Mouse (Mus musculus) CH12.LX (cell line): Measurements from ENCODE around the gene Rbms2. TPM values are rescaled to one million over a fixed set of nuclear protein-coding genes. Genes with fewer than 3 reads are reported as not detected.
"Not testable (repeated sequence)": the region's sequence is repeated elsewhere in the genome, so short reads cannot be mapped to it uniquely, and the experiment has no call there.

Experiments
- DNase-seq: peaks from one replicate; pipeline ENCODE4 v3.0.0-alpha.2; 2013; ENCODE audit errors: extremely low read depth
- H3K27ac ChIP-seq: 2 replicates; pipeline ENCODE4 v1.5.1; 2012; ENCODE audit warnings: low read depth, mild to moderate bottlenecking, control low read depth, moderate library complexity; ENCODE audit not compliant: insufficient read depth
- H3K27me3 ChIP-seq: replicated peaks from 2 replicates; pipeline ENCODE3; 2012; ENCODE audit warnings: inconsistent platforms
- H3K36me3 ChIP-seq, 2 experiments: replicated peaks in 1 of 2; 2 replicates each; pipeline versions ENCODE3 to v1.6.1; 2012; ENCODE audit warnings: inconsistent platforms in 1 of 2, low read length in 1 of 2, mild to moderate bottlenecking in 1 of 2, mixed read lengths in 1 of 2, moderate library complexity in 1 of 2; ENCODE audit not compliant: control insufficient read depth in 1 of 2, insufficient read depth in 1 of 2
- H3K4me1 ChIP-seq, 2 experiments: 2 replicates each; pipeline ENCODE4 v1.6.1; 2012; ENCODE audit warnings: inconsistent platforms in 1 of 2, moderate library complexity in 1 of 2; ENCODE audit not compliant: insufficient read depth in 2 of 2, control insufficient read depth in 1 of 2
- H3K4me2 ChIP-seq: 2 replicates; pipeline ENCODE4 v1.6.1; 2012; ENCODE audit warnings: low read depth, mild to moderate bottlenecking, control low read depth; ENCODE audit not compliant: poor library complexity, insufficient read depth, severe bottlenecking
- H3K4me3 ChIP-seq, 3 experiments: fragments of 150-350 bp in 1 of 3; sonication (generic) in 1 of 3; replicated peaks in 1 of 3; 2 replicates each; pipeline versions ENCODE3 to v1.5.1; 2011 to 2012; ENCODE audit warnings: low read depth in 2 of 3, low read length in 2 of 3, mild to moderate bottlenecking in 2 of 3, moderate library complexity in 2 of 3, control low read depth in 1 of 3, improper control_type of control experiment in 1 of 3, inconsistent platforms in 1 of 3, mixed read lengths in 1 of 3; ENCODE audit not compliant: poor library complexity in 1 of 3
- H3K79me2 ChIP-seq: replicated peaks from 2 replicates; pipeline ENCODE4 v1.6.1; 2012; ENCODE audit warnings: mild to moderate bottlenecking, moderate library complexity; ENCODE audit not compliant: control insufficient read depth, poor library complexity, insufficient read depth, severe bottlenecking; ENCODE audit errors: extremely low read depth
- H3K9ac ChIP-seq: 2 replicates; pipeline ENCODE4 v1.6.1; 2012; ENCODE audit warnings: low read depth, mild to moderate bottlenecking, control low read depth, moderate library complexity; ENCODE audit not compliant: insufficient read depth
- H3K9me3 ChIP-seq: replicated peaks from 2 replicates; pipeline ENCODE3; 2012; ENCODE audit warnings: low read length, inconsistent platforms, mixed read lengths
- BHLHE40 ChIP-seq: IDR thresholded peaks from 2 replicates; pipeline ENCODE4 v1.6.1; 2011; ENCODE audit warnings: mild to moderate bottlenecking, low read depth, low read length, improper control_type of control experiment
- E2F4 ChIP-seq: IDR thresholded peaks from 2 replicates; pipeline ENCODE4 v1.6.1; 2011; ENCODE audit warnings: low read depth, low read length, improper control_type of control experiment; ENCODE audit not compliant: insufficient replicate concordance
- ELF1 ChIP-seq: IDR thresholded peaks from 2 replicates; pipeline ENCODE4 v1.6.1; 2014; ENCODE audit warnings: low read depth, mild to moderate bottlenecking, inconsistent platforms, low read length, improper control_type of control experiment
- EP300 ChIP-seq: IDR thresholded peaks from 2 replicates; pipeline ENCODE4 v1.6.1; 2011; ENCODE audit warnings: low read length, improper control_type of control experiment
- HCFC1 ChIP-seq: IDR thresholded peaks from 2 replicates; pipeline ENCODE4 v1.6.1; 2012; ENCODE audit warnings: low read depth, mild to moderate bottlenecking, inconsistent platforms, low read length, improper control_type of control experiment
- IRF4 ChIP-seq: IDR thresholded peaks from 2 replicates; pipeline ENCODE4 v1.6.1; 2014; ENCODE audit warnings: low read depth, mild to moderate bottlenecking, inconsistent platforms, low read length, improper control_type of control experiment
- JUN ChIP-seq: IDR thresholded peaks from 2 replicates; pipeline ENCODE4 v1.6.1; 2011; ENCODE audit warnings: low read depth, mild to moderate bottlenecking, low read length, improper control_type of control experiment, moderate library complexity; ENCODE audit not compliant: insufficient read depth
- KAT2A ChIP-seq: IDR thresholded peaks from 2 replicates; pipeline ENCODE4 v1.6.1; 2012; ENCODE audit warnings: low read length, improper control_type of control experiment, inconsistent platforms; ENCODE audit not compliant: insufficient replicate concordance
- MAX ChIP-seq: IDR thresholded peaks from 2 replicates; pipeline ENCODE4 v1.6.1; 2011; ENCODE audit warnings: low read length, improper control_type of control experiment
- MEF2A ChIP-seq: IDR thresholded peaks from 2 replicates; pipeline ENCODE4 v1.6.1; 2014; ENCODE audit warnings: low read depth, mild to moderate bottlenecking, inconsistent platforms, low read length, improper control_type of control experiment, borderline replicate concordance
- MXI1 ChIP-seq: IDR thresholded peaks from 2 replicates; pipeline ENCODE4 v1.6.1; 2011; ENCODE audit warnings: mild to moderate bottlenecking, low read depth, low read length, improper control_type of control experiment
- MYC ChIP-seq: IDR thresholded peaks from 2 replicates; pipeline ENCODE4 v1.6.1; 2011; ENCODE audit warnings: low read depth, mild to moderate bottlenecking, improper control_type of control experiment, low read length
- NELFE ChIP-seq: IDR thresholded peaks from 2 replicates; pipeline ENCODE4 v1.6.1; 2011; ENCODE audit warnings: low read depth, low read length, improper control_type of control experiment
- NRF1 ChIP-seq: IDR thresholded peaks from 2 replicates; pipeline ENCODE4 v1.6.1; 2014; ENCODE audit warnings: low read depth, mild to moderate bottlenecking, inconsistent platforms, low read length, improper control_type of control experiment, moderate library complexity
- POLR2AphosphoS2 ChIP-seq: IDR thresholded peaks from 2 replicates; pipeline ENCODE4 v1.6.1; 2011; ENCODE audit warnings: low read depth, low read length, improper control_type of control experiment
- RCOR1 ChIP-seq: conservative IDR thresholded peaks from 2 replicates; pipeline ENCODE4 v1.6.1; 2012; ENCODE audit warnings: low read depth, mild to moderate bottlenecking, inconsistent platforms, low read length, improper control_type of control experiment
- SMC3 ChIP-seq: IDR thresholded peaks from 2 replicates; pipeline ENCODE4 v1.6.1; 2011; ENCODE audit warnings: low read depth, low read length, improper control_type of control experiment
- TBP ChIP-seq: conservative IDR thresholded peaks from 2 replicates; pipeline ENCODE4 v1.6.1; 2011; ENCODE audit warnings: low read depth, low read length, improper control_type of control experiment
- ZC3H11A ChIP-seq: IDR thresholded peaks from 2 replicates; pipeline ENCODE4 v1.6.1; 2012; ENCODE audit warnings: low read depth, mild to moderate bottlenecking, inconsistent platforms, low read length, improper control_type of control experiment
- ZMIZ1 ChIP-seq: IDR thresholded peaks from 2 replicates; pipeline ENCODE4 v1.6.1; 2012; ENCODE audit warnings: low read depth, mild to moderate bottlenecking, inconsistent platforms, low read length, improper control_type of control experiment
- dilution Hi-C: fragments of 300-500 bp; cut with MboI; formaldehyde crosslinking; loops from 2 replicates; pipeline ENCODE4 v1.14.3; 2020; ENCODE audit warnings: low sequenced_read_pairs; ENCODE audit not compliant: extremely low pct_unique_long_range_greater_than_20kb, extremely low pct_ligation_motif_present
- in situ Hi-C: fragments of 300-500 bp; cut with MboI; formaldehyde crosslinking; loops from 3 replicates; pipeline ENCODE4 v1.14.3; 2019; ENCODE audit warnings: low sequenced_read_pairs, low pct_ligation_motif_present, low pct_unique_long_range_greater_than_20kb, mixed read lengths
- polyA plus RNA-seq: library from polyadenylated mRNA; unstranded; fragments of >175 nt; gene quantifications from 2 replicates; pipeline ENCODE4 v1.2.1, GENCODE M21; 2012; ENCODE audit warnings: low read depth; ENCODE audit not compliant: insufficient read length
- total RNA-seq, 2 experiments: library from RNA; depleted of rRNA; stranded (reverse); fragments of 300-350 nt in 1 of 2; fragments of >200 nt in 1 of 2; gene quantifications; 2 replicates each; pipeline ENCODE4 v1.2.3; 2012 to 2014

The Rbms2 gene
- total and polyA plus RNA-seq, 3 experiments = 9.1 to 36.6 (median 9.8) TPM

- TF ChIP-seq SMC3 = no peak
- no peak for TF ChIP-seq ELF1
- Histone ChIP-seq H3K4me1 (0 out of 4 replicates have a peak, but pooled peaks cover 0 to 3% of the 10 kb centered on the region in 2 experiments), H3K36me3 (peaks cover 0 to 10% of the 10 kb centered on the region in 2 experiments), H3K27ac (no peak overlapping the region), H3K9ac (no peak overlapping the region), H3K9me3 (no peaks in the 10 kb centered on the region), H3K4me3 (no peak overlapping the region), H3K4me2 (no peak overlapping the region), H3K27me3 (no peaks in the 10 kb centered on the region), H3K79me2 (no peaks in the 10 kb centered on the region)
- dilution Hi-C loops = no loop called here
- DNase-seq = no peak
- in situ Hi-C loops = no loop called here
These were observed 13.0 kb downstream of the Rbms2 start for GRCm38 (mm10) chr10:128167091-128167490.

GRCm38 (mm10) chr10:128165726-128166125 is 14.4 kb downstream of the Rbms2 start:
- H3K9ac ChIP-seq, in situ Hi-C loops, H3K27ac ChIP-seq, H3K27me3 ChIP-seq, H3K36me3 ChIP-seq, H3K4me1 ChIP-seq, H3K9me3 ChIP-seq, dilution Hi-C loops, H3K4me2 ChIP-seq, DNase-seq, H3K4me3 ChIP-seq, H3K79me2 ChIP-seq: not testable (repeated sequence)

- H3K4me3 ChIP-seq = no peak overlapping the region
- H3K36me3 ChIP-seq = peaks cover 7 to 20% of the 10 kb centered on the region in 2 experiments
- no peak overlapping the region for H3K9ac ChIP-seq
- no peaks in the 10 kb centered on the region for H3K27me3 ChIP-seq
- dilution Hi-C loops = no loop called here
- no peak overlapping the region for H3K27ac ChIP-seq
- in situ Hi-C loops = no loop called here
- H3K4me1 ChIP-seq = peaks cover 0 to 13% of the 10 kb centered on the region in 2 experiments; a peak in 2 of 4 replicates
- DNase-seq = no peak
- H3K9me3 ChIP-seq = no peaks in the 10 kb centered on the region
- TF ChIP-seq MYC (no peak), ZMIZ1 (no peak), TBP (no peak), ELF1 (no peak), KAT2A (no peak), RCOR1 (no peak), E2F4 (no peak), MEF2A (no peak), ZC3H11A (no peak), NELFE (no peak), MAX (no peak), SMC3 (no peak), POLR2AphosphoS2 (no peak), MXI1 (no peak), JUN (no peak), IRF4 (no peak), HCFC1 (no peak), EP300 (no peak), BHLHE40 (no peak), NRF1 (no peak)
- H3K4me2 ChIP-seq = no peak overlapping the region
- peaks cover 2% of the 10 kb centered on the region; the same call in 1 of the 2 replicates for H3K79me2 ChIP-seq
These were observed 26.1 kb downstream of the Rbms2 start for GRCm38 (mm10) chr10:128153978-128154377.
